Mouse (Mus musculus): ENCODE measurements at regions not wholly inside any gene's neighbourhood (a gene's known extent, or its start where the extent isn't known, plus 50 kb on each side); places are given as distances from the start of the nearest gene placed in this dataset.

- DNase-seq, result no peak
These were observed 336.8 kb upstream of the Map3k7 start for GRCm38 (mm10) chr4:31627053-31627452.

- no peak for DNase-seq
These were observed 336.1 kb upstream of the Map3k7 start for GRCm38 (mm10) chr4:31627777-31628176.

GRCm38 (mm10) chr4:31638564-31638963 is 325.3 kb upstream of the Map3k7 start:
- no peak for DNase-seq

- no peak for DNase-seq
These were observed 321.7 kb upstream of the Map3k7 start for GRCm38 (mm10) chr4:31642161-31642560.

GRCm38 (mm10) chr4:31642593-31643290 is 321.2 kb upstream of the Map3k7 start:
- no peak for DNase-seq

- no peak for DNase-seq
These were observed 315.1 kb upstream of the Map3k7 start for GRCm38 (mm10) chr4:31648631-31649368.

- DNase-seq, result no peak
These were observed 308.4 kb upstream of the Map3k7 start for GRCm38 (mm10) chr4:31655364-31656106.

GRCm38 (mm10) chr4:31656111-31656510 is 307.8 kb upstream of the Map3k7 start:
- no peak for DNase-seq

GRCm38 (mm10) chr4:31658820-31659219 is 305.1 kb upstream of the Map3k7 start:
- no peak for DNase-seq

- DNase-seq, result no peak
These were observed 303.0 kb upstream of the Map3k7 start for GRCm38 (mm10) chr4:31660896-31661295.

GRCm38 (mm10) chr4:31671530-31672170 is 292.2 kb upstream of the Map3k7 start:
- no peak for DNase-seq

GRCm38 (mm10) chr4:31672171-31672841 is 291.6 kb upstream of the Map3k7 start:
- no peak for DNase-seq

GRCm38 (mm10) chr4:31672842-31673171 is 291.1 kb upstream of the Map3k7 start:
- no peak for DNase-seq

- no peak for DNase-seq
These were observed 284.8 kb upstream of the Map3k7 start for GRCm38 (mm10) chr4:31679007-31679590.

GRCm38 (mm10) chr4:31680958-31681357 is 282.9 kb upstream of the Map3k7 start:
- no peak for DNase-seq

- DNase-seq, result no peak
These were observed 274.8 kb upstream of the Map3k7 start for GRCm38 (mm10) chr4:31689083-31689482.

GRCm38 (mm10) chr4:31697769-31698505 is 266.0 kb upstream of the Map3k7 start:
- no peak for DNase-seq

GRCm38 (mm10) chr4:31698506-31698782 is 265.5 kb upstream of the Map3k7 start:
- DNase-seq, result no peak

- DNase-seq, result no peak
These were observed 264.6 kb upstream of the Map3k7 start for GRCm38 (mm10) chr4:31699296-31699695.

- DNase-seq, result no peak
These were observed 249.7 kb upstream of the Map3k7 start for GRCm38 (mm10) chr4:31714054-31714651.

- DNase-seq, result no peak
These were observed 240.4 kb upstream of the Map3k7 start for GRCm38 (mm10) chr4:31723501-31723900.
